Mouse (Mus musculus) monocyte, adult 5-6 weeks (primary cell): ENCODE data around the gene Ifrd2. TPM values are rescaled to one million over a fixed set of nuclear protein-coding genes. Genes with fewer than 3 reads are reported as not detected.
A peak's percentile ranks its signal among the peaks of the same experiment; 100 is the strongest.

Experiments
- ATAC-seq: fragments of 153-309, 156-312 bp; replicated peaks from 2 replicates; pipeline ENCODE4 v1.8.0; 2017; ENCODE audit warnings: mild to moderate bottlenecking; ENCODE audit not compliant: low TSS enrichment, insufficient number of reproducible peaks, severe bottlenecking, poor library complexity, low FRiP score
- total RNA-seq: library from RNA; stranded (forward); fragments of 200-1000, 200-491, 200-594 nt; gene quantifications from 3 replicates; pipeline ENCODE4 v1.2.3, GENCODE M21; 2017

Gene Ifrd2
- 5.5 to 11.1 TPM (median 8.8 TPM) in 3 replicates for total RNA-seq

DNA sequence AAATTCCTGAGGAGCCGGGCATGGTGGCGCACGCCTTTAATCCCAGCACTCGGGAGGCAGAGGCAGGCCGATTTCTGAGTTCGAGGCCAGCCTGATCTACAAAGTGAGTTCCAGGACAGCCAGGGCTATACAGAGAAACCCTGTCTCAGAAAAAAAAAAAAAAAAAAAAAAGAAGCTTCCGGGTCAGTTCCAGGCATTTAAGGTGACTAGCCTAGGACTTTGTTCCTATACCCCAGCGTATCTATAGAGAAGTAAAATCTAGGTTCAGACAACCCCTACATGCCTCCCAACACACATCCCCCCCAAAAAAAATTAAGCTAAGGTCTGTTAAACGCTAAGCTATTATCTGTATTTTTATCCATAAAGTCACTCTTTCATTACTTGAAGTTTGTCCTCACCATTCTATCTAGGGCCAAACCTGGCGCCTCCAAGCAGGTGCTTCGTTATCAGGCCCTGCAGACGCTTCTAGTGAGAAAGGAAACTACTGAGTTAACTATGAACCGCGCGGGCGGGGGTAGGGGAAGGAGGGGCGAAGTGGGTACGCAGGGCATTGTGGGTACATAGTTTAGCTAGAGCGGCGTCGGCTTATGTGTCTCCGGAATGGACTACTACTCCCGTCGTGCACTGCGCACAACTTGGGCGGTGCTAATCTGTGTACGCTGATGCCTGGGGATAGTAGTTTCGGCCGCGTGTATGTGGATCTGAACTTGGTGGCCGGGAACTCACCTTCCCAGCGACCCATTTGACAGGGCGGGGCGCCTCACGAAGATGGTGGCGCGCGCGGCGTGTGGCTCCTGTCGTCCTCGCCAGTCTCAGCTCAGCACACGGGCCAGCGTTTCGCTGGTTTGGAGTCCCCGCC, at the start of gene Ifrd2:
Gene Ifrd2, plus strand, starts transcription at position 669 of the 859 bp plus-strand sequence.
- ATAC-seq: peak; percentile 97

- ATAC-seq: no peak
Measured at GRCm38 (mm10) chr9:107538231-107538630, 49.2 kb upstream of the Ifrd2 start.

DNA sequence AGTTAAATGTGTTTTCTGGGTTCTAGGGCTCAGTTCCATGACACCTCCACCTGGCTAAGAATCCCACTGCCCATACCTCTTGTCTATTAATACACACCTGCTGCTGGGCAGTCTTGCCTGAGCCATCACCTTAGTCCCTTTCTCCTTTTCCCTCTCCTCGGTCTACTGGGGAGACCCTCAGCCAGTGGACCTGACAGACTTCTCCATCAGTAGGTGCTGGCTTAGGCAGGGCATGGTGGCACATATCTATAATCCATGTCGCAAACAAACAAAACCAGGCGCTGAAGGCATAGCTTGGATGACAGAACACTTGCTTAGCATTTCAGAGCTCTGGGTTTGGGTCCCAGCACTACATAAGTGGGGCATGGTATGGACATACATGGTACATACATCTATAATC, 48.7 kb upstream of the Ifrd2 start:
- ATAC-seq: no peak

- ATAC-seq: no peak
Measured at GRCm38 (mm10) chr9:107539940-107540339, 47.5 kb upstream of the Ifrd2 start.

- no peak for ATAC-seq
Measured at GRCm38 (mm10) chr9:107540420-107540819, 47.0 kb upstream of the Ifrd2 start.

GRCm38 (mm10) chr9:107541005-107541404, 46.4 kb upstream of the Ifrd2 start:
- no peak for ATAC-seq

GRCm38 (mm10) chr9:107541474-107542351, 45.7 kb upstream of the Ifrd2 start, which contains the start of the genes Cyb561d2 and Nprl2:
Gene Cyb561d2, minus strand, starts transcription at chr9:107542193.
Gene Nprl2, plus strand, starts transcription at chr9:107542226.
- ATAC-seq: peak; percentile 82

- ATAC-seq: no peak
Measured at GRCm38 (mm10) chr9:107542352-107542686, 45.1 kb upstream of the Ifrd2 start.

DNA sequence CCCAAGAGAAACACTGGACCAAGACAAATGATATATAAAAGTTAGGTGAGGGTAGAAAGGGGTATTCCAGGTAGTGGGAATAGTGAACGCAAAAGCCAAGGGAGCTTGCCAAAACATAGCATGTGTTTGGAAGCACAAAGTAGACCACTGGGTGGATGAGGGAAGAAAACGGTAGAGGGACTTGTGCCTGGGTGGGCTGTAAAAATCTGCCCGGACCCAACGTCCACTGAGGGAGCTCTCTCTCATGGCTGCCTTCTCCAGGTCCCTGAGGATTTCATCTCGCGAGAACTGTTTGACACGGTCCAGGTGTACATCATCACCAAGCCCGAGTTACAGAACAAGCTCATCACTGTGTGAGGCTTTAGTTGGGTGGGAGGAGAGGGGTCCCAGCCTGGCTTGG, 44.7 kb upstream of the Ifrd2 start:
- ATAC-seq: no peak

- no peak for ATAC-seq
Measured at GRCm38 (mm10) chr9:107543299-107543698, 44.1 kb upstream of the Ifrd2 start.

- no peak for ATAC-seq
Measured at GRCm38 (mm10) chr9:107544196-107544700, 43.2 kb upstream of the Ifrd2 start.

DNA sequence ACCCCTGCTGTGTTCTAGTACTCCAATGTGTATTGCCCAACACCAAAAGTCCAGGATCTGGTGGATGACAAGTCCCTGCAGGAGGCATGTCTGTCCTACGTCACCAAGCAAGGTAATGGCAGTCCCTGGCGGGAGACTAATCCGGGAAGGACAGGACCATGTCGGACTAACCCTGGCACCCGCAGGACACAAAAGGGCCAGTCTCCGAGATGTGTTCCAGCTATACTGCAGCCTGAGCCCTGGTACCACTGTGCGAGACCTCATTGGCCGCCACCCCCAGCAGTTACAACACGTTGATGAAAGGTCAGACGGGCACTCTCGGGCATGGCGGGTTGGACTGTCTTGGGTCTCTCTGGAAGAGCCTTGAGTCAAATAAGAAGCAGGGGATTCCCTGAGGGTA, 42.7 kb upstream of the Ifrd2 start:
- ATAC-seq: no peak

DNA sequence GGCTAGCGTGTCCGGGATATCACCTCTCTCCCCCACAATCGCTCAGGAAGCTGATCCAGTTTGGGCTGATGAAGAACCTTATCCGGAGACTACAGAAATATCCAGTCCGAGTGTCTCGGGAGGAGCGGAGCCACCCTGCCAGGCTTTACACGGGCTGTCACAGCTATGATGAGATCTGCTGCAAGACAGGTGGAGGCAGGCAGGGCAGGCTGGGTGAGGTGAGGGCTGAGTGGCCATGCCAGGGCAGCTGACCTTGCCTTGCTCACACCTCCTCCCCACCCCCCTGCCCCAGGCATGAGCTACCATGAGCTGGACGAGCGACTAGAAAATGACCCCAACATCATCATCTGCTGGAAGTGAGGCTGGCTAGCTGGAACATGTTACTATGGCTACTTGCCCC, 42.2 kb upstream of the Ifrd2 start:
- no peak for ATAC-seq

GRCm38 (mm10) chr9:107545602-107546001, 41.8 kb upstream of the Ifrd2 start:
- no peak for ATAC-seq

DNA sequence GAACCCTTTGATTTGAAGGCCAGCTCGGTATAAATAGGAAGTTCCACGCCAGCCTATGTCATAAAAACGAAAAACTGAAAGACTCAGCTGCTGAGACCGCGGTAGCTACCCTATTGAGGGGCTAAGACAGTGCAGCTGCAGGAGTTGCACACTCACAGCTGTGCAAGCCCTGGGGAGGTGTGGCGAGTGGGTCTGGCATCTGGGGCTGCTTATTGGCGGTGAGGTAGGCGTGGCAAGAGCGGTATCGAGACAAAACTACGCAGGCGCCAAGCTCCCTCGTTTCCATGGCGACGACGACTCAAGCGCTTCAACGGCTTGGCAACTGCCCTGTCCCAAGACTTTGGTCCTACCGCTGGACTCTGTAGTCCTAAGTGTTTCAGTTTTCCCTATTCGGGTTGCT, 40.4 kb upstream of the Ifrd2 start, which contains the start of gene Zmynd10:
Gene Zmynd10, plus strand, starts transcription at position 273 of the 400 bp plus-strand sequence.
- peak; percentile 45 for ATAC-seq

DNA sequence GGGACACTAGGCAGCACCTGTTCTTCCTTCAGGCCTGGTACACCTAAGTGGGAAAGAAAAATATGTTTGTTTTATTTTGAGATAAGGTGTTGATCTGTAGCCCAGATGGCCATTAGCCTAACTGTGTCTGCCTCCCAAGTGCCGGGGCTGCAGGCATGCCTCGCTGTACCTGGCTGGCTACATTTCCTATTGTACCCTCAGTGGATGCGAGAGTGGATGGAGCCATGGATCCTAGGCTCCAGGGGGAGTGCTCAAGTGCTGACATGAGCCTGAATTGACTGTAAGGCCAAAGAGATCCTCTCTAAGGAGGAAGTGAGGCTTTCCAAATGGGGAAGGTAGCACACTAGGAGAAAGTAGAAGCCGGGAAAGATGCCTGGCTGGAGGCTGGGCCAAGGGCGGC, 39.5 kb upstream of the Ifrd2 start:
- ATAC-seq: no peak

DNA sequence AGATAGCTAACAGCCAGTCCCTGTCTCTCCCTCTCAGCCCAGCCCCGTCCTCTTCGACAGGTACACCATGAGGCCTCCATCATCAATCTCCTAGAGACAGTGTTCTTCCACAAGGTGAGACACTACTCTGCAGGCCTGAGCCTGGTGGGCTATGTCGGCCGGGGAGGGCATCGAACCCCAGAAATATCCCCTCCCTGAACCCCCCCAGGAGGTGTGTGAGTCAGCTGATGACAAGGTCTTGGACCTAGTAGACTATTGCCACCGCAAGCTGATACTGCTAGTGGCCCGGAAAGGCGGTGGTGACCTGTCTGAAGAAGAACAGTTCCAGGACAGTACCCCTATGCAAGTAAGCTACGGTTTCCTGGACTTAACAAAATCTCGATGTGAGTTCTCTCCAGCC, 38.6 kb upstream of the Ifrd2 start:
- ATAC-seq: no peak

DNA sequence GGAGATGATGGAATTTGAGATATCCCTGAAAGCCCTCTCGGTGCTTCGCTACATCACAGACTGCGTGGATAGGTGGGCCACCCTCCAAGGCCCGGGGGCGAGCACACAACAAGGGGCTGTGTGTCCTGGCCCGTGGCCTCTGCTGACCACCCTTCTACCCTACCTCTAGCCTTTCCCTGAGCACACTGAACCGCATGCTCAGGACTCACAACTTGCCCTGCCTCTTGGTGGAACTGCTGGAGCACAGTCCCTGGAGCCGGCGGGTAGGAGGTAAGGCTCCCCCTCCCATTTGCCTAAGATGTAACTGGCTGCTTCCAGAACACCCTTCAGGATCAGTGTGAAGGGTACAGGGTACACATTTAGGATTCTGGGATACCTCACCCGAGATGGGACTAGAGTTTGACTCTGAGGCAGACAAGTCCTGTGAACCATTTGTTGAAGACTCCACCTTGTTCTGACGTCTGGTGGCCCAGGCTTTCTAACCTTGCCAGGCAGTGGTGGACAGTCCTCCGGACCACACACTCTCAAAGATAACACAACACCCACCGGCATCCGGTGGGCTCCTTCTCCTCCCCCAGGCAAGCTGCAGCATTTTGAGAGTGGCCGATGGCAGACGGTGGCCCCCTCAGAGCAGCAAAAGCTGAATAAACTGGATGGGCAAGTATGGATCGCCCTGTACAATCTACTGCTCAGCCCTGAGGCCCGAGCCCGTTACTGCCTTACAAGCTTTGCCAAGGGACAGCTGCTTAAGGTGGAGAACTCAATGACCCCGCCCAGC, 38.0 kb upstream of the Ifrd2 start:
- no peak for ATAC-seq
